ENCODE assay signal across 8 mouse cellular contexts in the genomic region with DNA sequence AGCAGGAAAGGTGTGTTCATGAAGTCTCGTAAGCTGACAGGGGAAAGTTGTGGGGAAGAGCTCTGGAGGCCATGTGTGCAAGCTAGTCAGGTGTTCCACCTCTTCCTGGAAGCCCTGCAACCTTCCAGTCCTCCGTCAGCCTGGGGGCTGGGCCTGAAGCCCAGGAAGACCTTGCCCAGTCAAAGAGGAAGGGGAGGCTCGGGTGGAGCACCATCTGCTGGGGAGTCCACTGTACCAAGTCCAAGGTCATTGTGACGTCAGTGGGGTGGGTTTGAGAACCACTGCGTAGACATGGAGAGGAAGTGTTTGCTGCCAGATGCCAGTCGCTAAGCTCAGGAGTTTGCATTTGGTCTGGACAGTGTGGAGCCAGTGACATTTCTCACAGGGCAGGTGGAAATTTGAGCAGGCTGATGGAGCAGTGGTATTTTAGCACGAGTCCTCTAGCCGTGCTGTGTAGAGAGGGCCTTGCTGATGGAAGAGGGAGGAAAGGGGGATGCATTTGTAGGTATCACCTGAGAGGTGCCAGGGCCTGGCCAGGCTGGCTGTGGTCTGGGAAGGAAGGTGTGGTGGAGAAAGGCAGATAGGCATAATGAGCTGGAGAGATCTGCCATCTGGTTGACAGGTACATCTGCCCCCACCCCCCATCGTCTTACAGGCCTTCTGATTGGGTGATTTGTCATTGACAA. TPM values are rescaled to one million over a fixed set of nuclear protein-coding genes. Genes with fewer than 3 reads are reported as not detected.
DNase-seq lines count a peak whose midpoint lies in the region; ATAC-seq lines count a peak whose summit lies in the region.

No protein-coding gene starts in this region.

- H3K9ac ChIP-seq in midbrain, embryonic 11.5 days (ENCODE audit: low read length): no peak overlapping the region

- H3K9me3 ChIP-seq in midbrain, embryonic 11.5 days (ENCODE audit: control insufficient read depth, low read length): no peaks in the 10 kb centered on the region

- peak; percentile 46 to 57 for DNase-seq in spleen, adult 18-20 months
- DNase-seq in spleen, postnatal 14 days (ENCODE audit: low spot score in 2 of 2): no peak
- peak; percentile 57 for DNase-seq in kidney, adult 18-20 months
- DNase-seq in lung, postnatal 10 days: peak; percentile 83
- no peak for DNase-seq in midbrain, embryonic 11.5 days (ENCODE audit: low spot score, missing footprints)
- no peak for DNase-seq in frontal cortex, postnatal 25 days (ENCODE audit: low spot score in 2 of 2)
- DNase-seq in right cerebral cortex, postnatal 36 days (ENCODE audit: low spot score in 2 of 2): no peak

- no peaks in the 10 kb centered on the region for H3K27me3 ChIP-seq in midbrain, embryonic 11.5 days (ENCODE audit: control insufficient read depth, insufficient read depth, low read length)

- ATAC-seq in common myeloid progenitor, adult 5-6 weeks (replicated peaks; ENCODE audit: low read depth, poor library complexity, severe bottlenecking): peak; percentile 28
- ATAC-seq in midbrain, embryonic 11.5 days (ENCODE audit: low FRiP score): no peak

- H3K4me3 ChIP-seq in midbrain, embryonic 11.5 days (ENCODE audit: low read depth, low read length): no peak overlapping the region

- peaks cover 14% of the 10 kb centered on the region for H3K4me1 ChIP-seq in midbrain, embryonic 11.5 days (ENCODE audit: control insufficient read depth, insufficient read depth, low read length)

- H3K4me2 ChIP-seq in midbrain, embryonic 11.5 days: no peak overlapping the region

- peaks cover 3% of the 10 kb centered on the region; the same call in 1 of the 2 replicates for H3K36me3 ChIP-seq in midbrain, embryonic 11.5 days (ENCODE audit: control insufficient read depth, insufficient read depth, low read length)

- 87% methylated on average over 9 of the region's 9 CpGs for WGBS in midbrain, embryonic 11.5 days

- H3K27ac ChIP-seq in midbrain, embryonic 11.5 days (ENCODE audit: low read depth, low read length): no peak overlapping the region

RNA-seq across cellular contexts. Expression of gene Capzb, which starts 5.4 kb away (rescaled TPM):
- total RNA-seq in common myeloid progenitor, adult 5-6 weeks (2017): 126 and 137 TPM in 2 replicates
- 244 and 249 TPM in 2 replicates for polyA plus RNA-seq in midbrain, embryonic 11.5 days (2014; fragmentation: Nextera tagmentation; extraction: Ambion mirVana)

Comparison
In these comparisons a context has a peak if more than half of its experiments do, and no peak if none do; other contexts are left out.
1. DNase-seq: peak in spleen, adult 18-20 months (2 of 2), kidney, adult 18-20 months (single experiment) and lung, postnatal 10 days (single experiment); none in spleen, postnatal 14 days (0 of 2), midbrain, embryonic 11.5 days (single experiment), frontal cortex, postnatal 25 days (0 of 2) and right cerebral cortex, postnatal 36 days (0 of 2).